Mouse (Mus musculus) heart, postnatal 0 days (tissue): ENCODE measurements around the gene Slfn5. TPM values are rescaled to one million over a fixed set of nuclear protein-coding genes. Genes with fewer than 3 reads are reported as not detected.

Experiments used
- ATAC-seq: fragments of 200-750 bp; cut with Nextera tagmentation; 2 replicates; pipeline ENCODE4 v1.8.0; 2017; ENCODE audit warnings: low read depth, moderate number of reproducible peaks, moderate library complexity; ENCODE audit not compliant: insufficient read depth
- DNase-seq: peaks from one replicate; pipeline ENCODE4 v3.0.0-alpha.2; 2016; ENCODE audit warnings: low spot score
- H3K27ac ChIP-seq: fragments of 300-500 bp; sonication (generic); 2 replicates; pipeline ENCODE4 v1.5.1; 2014; ENCODE audit warnings: low read depth, mild to moderate bottlenecking
- H3K27me3 ChIP-seq: fragments of 300-500 bp; sonication (generic); 2 replicates; pipeline ENCODE4 v1.6.1; 2014; ENCODE audit warnings: low read length, mixed read lengths; ENCODE audit not compliant: control insufficient read depth, insufficient read depth
- H3K36me3 ChIP-seq: fragments of 300-500 bp; sonication (generic); replicated peaks from 2 replicates; pipeline ENCODE4 v1.6.1; 2014; ENCODE audit warnings: low read length, mixed read lengths; ENCODE audit not compliant: control insufficient read depth, insufficient read depth
- H3K4me1 ChIP-seq: fragments of 300-500 bp; sonication (generic); 2 replicates; pipeline ENCODE4 v1.6.1; 2014; ENCODE audit warnings: antibody characterized with exemption; ENCODE audit not compliant: control insufficient read depth, insufficient read depth
- H3K4me2 ChIP-seq: fragments of 300-500 bp; sonication (generic); 2 replicates; pipeline ENCODE4 v1.6.1; 2014; ENCODE audit warnings: low read depth, mild to moderate bottlenecking, low read length, moderate library complexity
- H3K4me3 ChIP-seq: fragments of 300-500 bp; sonication (generic); 2 replicates; pipeline ENCODE4 v1.5.1; 2014; ENCODE audit warnings: low read depth, low read length
- H3K9ac ChIP-seq: fragments of 300-500 bp; sonication (generic); replicated peaks from 2 replicates; pipeline ENCODE4 v1.6.1; 2014; ENCODE audit warnings: low read depth, low read length, mixed read lengths
- H3K9me3 ChIP-seq: fragments of 300-500 bp; sonication (generic); replicated peaks from 2 replicates; pipeline ENCODE4 v1.6.1; 2016; ENCODE audit warnings: low read length; ENCODE audit not compliant: control insufficient read depth
- CTCF ChIP-seq: IDR thresholded peaks from 2 replicates; pipeline ENCODE4 v1.5.1; 2016; ENCODE audit warnings: antibody characterized with exemption, control low read depth, low read depth
- EP300 ChIP-seq: IDR thresholded peaks from 2 replicates; pipeline ENCODE4 v1.6.1; 2016; ENCODE audit warnings: antibody characterized with exemption, low read depth
- WGBS: fragments of 180-500 bp; shearing (Covaris S2); extraction: QIAGEN DNeasy Blood & Tissue Kit; methylation state at CpG from one replicate; pipeline ENCODE4 v1.1.7; 2014; 5-methylcytosine and 5-hydroxymethylcytosine counted together
- polyA plus RNA-seq: library from polyadenylated mRNA; unstranded; fragments of >200 nt; fragmentation: Nextera tagmentation; extraction: Ambion mirVana; gene quantifications from 2 replicates; pipeline ENCODE4 v1.2.1, GENCODE M21; 2015
- total RNA-seq: library from RNA; depleted of rRNA; stranded (reverse); fragments of >200 nt; gene quantifications from 2 replicates; pipeline ENCODE4 v1.2.3, GENCODE M21; 2014; ENCODE audit warnings: low replicate concordance

Slfn5 gene
- total and polyA plus RNA-seq, 2 experiments from 2014 or later: 18.7 to 29.0 TPM

DNA sequence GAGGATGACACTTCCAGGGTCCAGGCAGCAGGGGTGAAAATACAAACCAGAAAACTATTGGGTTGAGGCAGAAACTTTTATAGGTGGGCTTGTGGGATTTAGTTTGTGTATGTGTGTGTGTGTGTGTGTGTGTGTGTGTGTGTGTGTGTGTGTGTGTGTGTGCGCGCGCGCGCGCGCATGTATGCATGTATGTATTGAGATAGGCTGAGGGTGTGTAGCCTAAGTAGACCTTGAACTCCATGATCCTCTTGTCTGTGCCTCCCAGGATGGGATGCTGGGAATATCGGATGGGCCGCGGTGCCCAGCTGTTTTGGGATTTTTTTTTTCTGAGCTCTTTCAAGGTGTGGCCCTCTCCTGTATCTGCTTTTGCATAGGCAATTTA, 42.5 kb upstream of the Slfn5 start:
- WGBS: 58% methylated on average over 10 of the region's 10 CpGs
- H3K4me3 ChIP-seq: peak overlapping the region; percentile 93
- no peaks in the 10 kb centered on the region for H3K9me3 ChIP-seq
- DNase-seq (no peak), ATAC-seq (no peak)
- no peaks in the 10 kb centered on the region for H3K27me3 ChIP-seq
- H3K27ac ChIP-seq: 0 out of 2 replicates have a peak overlapping the region, but pooled peaks have one; percentile 15
- H3K9ac ChIP-seq: peak overlapping the region; percentile 67
- TF ChIP-seq EP300 (no peak), CTCF (no peak)
- peaks cover 25% of the 10 kb centered on the region for H3K4me1 ChIP-seq
- peaks cover 27% of the 10 kb centered on the region for H3K36me3 ChIP-seq
- H3K4me2 ChIP-seq: peak overlapping the region; percentile 99

DNA sequence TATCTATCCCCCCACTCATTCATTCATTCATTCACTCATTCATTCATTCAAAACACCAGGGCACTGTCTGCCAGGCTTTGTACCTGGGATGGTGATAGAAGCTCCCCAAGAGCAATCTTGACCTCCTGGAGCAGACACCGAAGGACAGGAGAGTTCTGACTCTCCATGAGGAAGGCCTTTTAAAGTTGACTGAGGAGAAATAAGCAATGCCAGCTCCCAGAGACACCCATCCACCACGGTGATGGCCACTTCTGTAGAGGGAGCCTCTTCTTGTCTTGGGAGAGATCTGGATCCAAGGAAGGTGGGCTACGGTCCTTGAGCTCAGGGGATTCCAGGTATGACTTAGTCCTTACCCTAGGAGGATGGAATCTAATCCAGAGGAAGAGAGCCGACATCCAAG, 40.9 kb upstream of the Slfn5 start, which contains the start of gene Unc45b:
Unc45b (plus strand) TSS at position 301 of the 400 bp plus-strand sequence.
- Histone ChIP-seq H3K27me3 (no peaks in the 10 kb centered on the region), H3K9me3 (no peaks in the 10 kb centered on the region), H3K4me3 (peak within 1 kb of the TSS; percentile 50), H3K36me3 (peaks cover 11% of the 10 kb centered on the region), H3K27ac (peak within 1 kb of the TSS; percentile 96), H3K4me1 (peaks cover 37% of the 10 kb centered on the region), H3K9ac (peak within 1 kb of the TSS; percentile 65), H3K4me2 (peak within 1 kb of the TSS; percentile 65)
- 51% methylated on average over 4 of the region's 4 CpGs for WGBS
- TF ChIP-seq CTCF (no peak), EP300 (no peak)
- DNase-seq (no peak), ATAC-seq (no peak)

DNA sequence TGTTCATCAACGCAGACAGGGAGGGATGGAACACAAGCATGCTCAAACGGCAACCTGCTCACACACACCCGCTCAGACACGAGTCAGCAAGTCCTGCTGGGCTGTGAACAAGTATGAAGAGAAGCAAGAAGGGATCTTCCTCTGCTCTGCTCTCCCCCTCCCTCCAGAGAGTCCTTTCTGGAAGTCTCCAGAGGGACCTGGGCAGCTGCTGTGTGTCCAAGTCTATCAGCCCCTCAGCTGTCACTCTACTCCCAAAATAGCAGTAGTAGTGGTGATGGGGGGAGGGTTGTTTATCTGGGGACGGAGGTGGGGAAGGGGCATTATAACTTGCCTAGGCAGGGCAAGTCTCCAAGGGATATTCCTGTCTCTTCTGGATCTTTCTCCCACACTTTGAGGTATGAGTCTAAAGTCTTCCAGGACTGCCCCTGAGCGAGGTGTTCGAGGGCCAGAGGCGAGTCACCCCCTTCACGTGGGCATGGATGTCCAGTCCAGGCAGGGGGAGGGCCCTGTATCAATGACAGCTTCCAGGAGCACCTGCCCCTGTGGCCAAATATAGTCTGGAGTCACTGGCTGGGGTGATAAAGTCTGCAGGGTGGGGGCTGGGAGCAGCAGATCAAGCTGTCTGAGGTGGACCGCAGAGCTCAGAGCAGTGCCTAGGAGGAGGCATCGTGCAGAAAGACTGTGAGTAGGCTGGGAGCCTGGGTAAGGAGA, 40.3 kb upstream of the Slfn5 start:
- ATAC-seq (peak; percentile 95), DNase-seq (peak; percentile 91)
- peak; percentile 84 for TF ChIP-seq EP300
- no peak for TF ChIP-seq CTCF
- H3K27ac ChIP-seq: peak overlapping the region; percentile 96
- H3K4me1 ChIP-seq: peaks cover 37% of the 10 kb centered on the region
- H3K9me3 ChIP-seq: no peaks in the 10 kb centered on the region
- WGBS: 20% methylated on average over 11 of the region's 11 CpGs
- peak overlapping the region; percentile 65 for H3K9ac ChIP-seq
- peaks cover 8% of the 10 kb centered on the region for H3K36me3 ChIP-seq
- no peaks in the 10 kb centered on the region for H3K27me3 ChIP-seq
- peak overlapping the region; percentile 50 for H3K4me3 ChIP-seq
- peak overlapping the region; percentile 65 for H3K4me2 ChIP-seq

DNA sequence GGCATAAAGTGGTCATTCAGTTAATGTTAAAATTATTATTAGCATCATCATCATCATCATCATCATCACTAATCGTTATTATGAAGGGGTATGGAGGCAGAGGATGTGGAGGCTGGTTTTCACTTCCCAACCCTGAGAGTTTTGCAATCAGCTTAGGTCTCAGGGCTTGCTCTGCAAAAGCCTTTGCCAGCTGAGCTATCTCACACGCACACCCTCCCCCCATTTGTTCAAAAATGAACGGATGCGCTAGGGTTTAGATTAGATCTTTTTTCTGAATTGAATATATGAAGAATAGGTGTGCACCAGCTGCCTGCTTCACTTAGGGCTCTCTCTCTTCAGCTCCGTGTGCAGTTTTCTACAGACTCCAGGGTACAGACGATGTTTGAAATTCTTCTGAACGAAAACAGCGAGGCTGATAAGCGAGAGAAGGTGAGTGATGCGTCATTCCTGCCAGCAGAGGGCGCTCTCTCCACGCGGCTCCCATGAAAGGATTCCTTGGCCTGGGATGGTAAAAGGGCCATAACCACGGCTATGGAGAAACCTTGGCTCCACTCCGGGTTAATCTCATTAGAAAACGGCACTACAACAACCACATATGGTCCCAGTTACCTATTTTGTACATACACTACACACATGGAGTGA, 36.3 kb upstream of the Slfn5 start:
- Histone ChIP-seq H3K9ac (no peak overlapping the region), H3K36me3 (peaks cover 19% of the 10 kb centered on the region), H3K4me3 (peak overlapping the region; percentile 12; the same call in 1 of the 2 replicates), H3K27ac (no peak overlapping the region), H3K4me2 (peak overlapping the region; percentile 41), H3K9me3 (no peaks in the 10 kb centered on the region), H3K27me3 (no peaks in the 10 kb centered on the region), H3K4me1 (peaks cover 25% of the 10 kb centered on the region)
- ATAC-seq (no peak), DNase-seq (peak; percentile 82)
- 4% methylated on average over 16 of the region's 16 CpGs for WGBS
- TF ChIP-seq EP300 (no peak), CTCF (peak; percentile 99)

DNA sequence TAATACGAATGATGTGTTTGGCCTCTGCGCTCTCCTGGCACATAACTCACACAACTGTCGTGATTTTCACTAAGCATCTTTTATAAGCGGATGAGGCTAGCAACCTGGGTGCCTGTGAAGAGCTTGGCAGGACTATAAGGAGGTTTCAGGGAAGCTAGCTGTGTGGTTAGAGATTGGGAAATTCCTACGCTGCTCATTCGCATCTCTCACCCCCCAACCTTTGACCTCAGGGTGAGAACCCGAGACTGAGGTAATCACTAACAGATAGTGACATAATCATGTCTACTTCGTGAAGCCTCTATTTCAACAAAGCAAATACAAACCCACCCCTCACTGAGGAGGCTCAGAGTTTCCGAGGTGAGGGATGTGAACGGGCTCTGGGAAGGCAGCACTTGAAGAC, 30.4 kb upstream of the Slfn5 start:
- Histone ChIP-seq H3K4me1 (0 out of 2 replicates have a peak, but pooled peaks cover 7% of the 10 kb centered on the region), H3K27ac (no peak overlapping the region), H3K36me3 (peaks cover 57% of the 10 kb centered on the region), H3K27me3 (no peaks in the 10 kb centered on the region), H3K9me3 (no peaks in the 10 kb centered on the region), H3K9ac (no peak overlapping the region), H3K4me2 (no peak overlapping the region), H3K4me3 (no peak overlapping the region)
- WGBS: 59% methylated on average over 10 of the region's 10 CpGs
- TF ChIP-seq CTCF: no peak
- no peak for TF ChIP-seq EP300
- DNase-seq (no peak), ATAC-seq (no peak)
